Mouse (Mus musculus): Measurements from ENCODE around the gene Vkorc1l1. TPM values are rescaled to one million over a fixed set of nuclear protein-coding genes. Genes with fewer than 3 reads are reported as not detected.
"Not testable (repeated sequence)": the region's sequence is repeated elsewhere in the genome, so short reads cannot be mapped to it uniquely, and the experiment has no call there.

Vkorc1l1 gene
- 20.4 and 22.3 TPM in 2 replicates for polyA plus RNA-seq (2015; fragmentation: Nextera tagmentation; extraction: Ambion mirVana)

GRCm38 (mm10) chr5:129941495-129942045, at the start of gene Vkorc1l1:
TSS of gene Vkorc1l1 (plus strand) at chr5:129941970.
- ATAC-seq (ENCODE audit: low FRiP score, low TSS enrichment): peak; percentile 98
- Histone ChIP-seq H3K27me3 (ENCODE audit: insufficient read depth, low read length) (no peaks in the 10 kb centered on the region), H3K4me1 (ENCODE audit: insufficient read depth, low read length) (peaks cover 9% of the 10 kb centered on the region; the same call in 1 of the 2 replicates), H3K9ac (replicated peaks; ENCODE audit: low read length) (peak within 1 kb of the TSS; percentile 90), H3K27ac (ENCODE audit: low read length) (peak within 1 kb of the TSS; percentile 31), H3K9me3 (ENCODE audit: low read length) (no peaks in the 10 kb centered on the region), H3K4me3 (ENCODE audit: low read length) (peak within 1 kb of the TSS; percentile 64), H3K36me3 (ENCODE audit: insufficient read depth, low read length) (peaks cover 8% of the 10 kb centered on the region; the same call in 1 of the 2 replicates), H3K4me2 (replicated peaks; ENCODE audit: low read depth, low read length) (peak within 1 kb of the TSS; percentile 77)
- WGBS: under 1% methylated on average over 36 of the region's 59 CpGs

DNA sequence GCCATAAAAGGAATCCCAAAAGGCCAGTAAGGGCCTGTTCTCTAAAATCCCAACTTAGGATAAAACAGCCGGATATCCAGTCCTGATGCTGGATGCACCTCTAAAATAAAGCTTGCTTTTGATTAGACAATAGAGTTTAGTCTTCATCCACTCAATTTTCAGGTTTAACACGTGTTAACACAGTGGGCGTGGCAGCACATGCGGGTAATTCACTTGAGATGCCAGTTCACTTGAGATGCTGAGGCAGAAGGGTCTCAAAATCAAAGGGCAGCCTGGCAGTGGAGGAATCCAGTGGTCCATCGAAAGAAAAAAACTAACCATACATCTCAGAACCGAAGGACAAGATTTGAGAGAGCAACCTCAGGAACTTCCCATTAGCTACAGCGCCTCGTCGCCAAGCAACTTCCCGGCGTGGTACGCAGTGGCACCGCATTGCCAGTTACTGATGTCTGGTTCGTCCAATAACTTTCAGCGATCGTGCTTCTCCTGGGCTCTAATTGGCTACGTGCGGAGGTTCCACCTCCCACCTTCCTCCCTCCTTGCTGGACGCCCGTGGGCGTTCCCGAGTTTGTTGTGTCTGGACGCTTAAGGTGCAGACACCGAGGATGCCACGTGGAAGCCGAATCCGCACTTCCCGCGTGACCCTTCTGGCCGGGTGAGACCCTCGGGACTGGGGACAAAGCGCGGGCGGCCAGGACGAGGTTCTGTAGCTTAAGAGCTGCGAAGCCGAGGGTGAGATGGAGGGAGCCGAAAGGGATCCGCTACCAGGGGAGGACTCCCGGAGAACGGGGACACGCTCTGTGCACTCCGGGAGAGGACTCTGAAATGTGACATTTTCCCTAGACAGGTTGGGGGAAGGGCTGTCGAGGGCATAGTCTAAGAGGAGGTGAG, 46.3 kb upstream of the Vkorc1l1 start, which contains the start of gene Zbed5:
Gene Zbed5, plus strand, starts transcription at position 526 of the 891 bp plus-strand sequence.
- WGBS: 2% methylated on average over 44 of the region's 44 CpGs
- H3K27me3 ChIP-seq (ENCODE audit: insufficient read depth, low read length): no peaks in the 10 kb centered on the region
- ATAC-seq (ENCODE audit: low FRiP score, low TSS enrichment): peak; percentile 99

GRCm38 (mm10) chr5:129898449-129898848, 43.3 kb upstream of the Vkorc1l1 start, which contains the start of gene Phkg1:
TSS of gene Phkg1 (minus strand) at chr5:129898549.
- no peak within 1 kb of the TSS for H3K4me2 ChIP-seq (replicated peaks; ENCODE audit: low read depth, low read length)
- H3K27me3 ChIP-seq (ENCODE audit: insufficient read depth, low read length): no peaks in the 10 kb centered on the region
- no peak within 1 kb of the TSS for H3K27ac ChIP-seq (ENCODE audit: low read length)
- WGBS: 87% methylated on average over 1 of the region's 1 CpGs
- H3K9ac ChIP-seq (replicated peaks; ENCODE audit: low read length): no peak within 1 kb of the TSS
- no peaks in the 10 kb centered on the region for H3K9me3 ChIP-seq (ENCODE audit: low read length)
- no peak for ATAC-seq (ENCODE audit: low FRiP score, low TSS enrichment)
- H3K4me1 ChIP-seq (ENCODE audit: insufficient read depth, low read length): peaks cover 13% of the 10 kb centered on the region
- H3K36me3 ChIP-seq (ENCODE audit: insufficient read depth, low read length): peaks cover 8% of the 10 kb centered on the region
- H3K4me3 ChIP-seq (ENCODE audit: low read length): no peak within 1 kb of the TSS

More for the DNA sequence above, 46.3 kb upstream of the Vkorc1l1 start, which contains the start of gene Zbed5:
- H3K4me1 ChIP-seq (ENCODE audit: insufficient read depth, low read length): peaks cover 13% of the 10 kb centered on the region
- H3K9ac ChIP-seq (replicated peaks; ENCODE audit: low read length): peak within 1 kb of the TSS; percentile 72
- H3K4me3 ChIP-seq (ENCODE audit: low read length): peak within 1 kb of the TSS; percentile 82
- no peak within 1 kb of the TSS for H3K27ac ChIP-seq (ENCODE audit: low read length)
- peak within 1 kb of the TSS; percentile 66 for H3K4me2 ChIP-seq (replicated peaks; ENCODE audit: low read depth, low read length)
- no peaks in the 10 kb centered on the region for H3K36me3 ChIP-seq (ENCODE audit: insufficient read depth, low read length)
- H3K9me3 ChIP-seq (ENCODE audit: low read length): no peaks in the 10 kb centered on the region

GRCm38 (mm10) chr5:129907775-129908174, 34.0 kb upstream of the Vkorc1l1 start:
- H3K9me3 ChIP-seq (ENCODE audit: low read length): no peaks in the 10 kb centered on the region
- H3K27me3 ChIP-seq (ENCODE audit: insufficient read depth, low read length): no peaks in the 10 kb centered on the region
- H3K36me3 ChIP-seq (ENCODE audit: insufficient read depth, low read length): no peaks in the 10 kb centered on the region; the same call in 1 of the 2 replicates
- H3K4me3 ChIP-seq (ENCODE audit: low read length): peak overlapping the region; percentile 75
- no peak for ATAC-seq (ENCODE audit: low FRiP score, low TSS enrichment)
- H3K4me1 ChIP-seq (ENCODE audit: insufficient read depth, low read length): peaks cover 11% of the 10 kb centered on the region
- H3K4me2 ChIP-seq (replicated peaks; ENCODE audit: low read depth, low read length): peak overlapping the region; percentile 69
- H3K9ac ChIP-seq (replicated peaks; ENCODE audit: low read length): peak overlapping the region; percentile 86
- WGBS: 19% methylated on average over 4 of the region's 4 CpGs
- peak overlapping the region; percentile 51; the same call in 1 of the 2 replicates for H3K27ac ChIP-seq (ENCODE audit: low read length)

DNA sequence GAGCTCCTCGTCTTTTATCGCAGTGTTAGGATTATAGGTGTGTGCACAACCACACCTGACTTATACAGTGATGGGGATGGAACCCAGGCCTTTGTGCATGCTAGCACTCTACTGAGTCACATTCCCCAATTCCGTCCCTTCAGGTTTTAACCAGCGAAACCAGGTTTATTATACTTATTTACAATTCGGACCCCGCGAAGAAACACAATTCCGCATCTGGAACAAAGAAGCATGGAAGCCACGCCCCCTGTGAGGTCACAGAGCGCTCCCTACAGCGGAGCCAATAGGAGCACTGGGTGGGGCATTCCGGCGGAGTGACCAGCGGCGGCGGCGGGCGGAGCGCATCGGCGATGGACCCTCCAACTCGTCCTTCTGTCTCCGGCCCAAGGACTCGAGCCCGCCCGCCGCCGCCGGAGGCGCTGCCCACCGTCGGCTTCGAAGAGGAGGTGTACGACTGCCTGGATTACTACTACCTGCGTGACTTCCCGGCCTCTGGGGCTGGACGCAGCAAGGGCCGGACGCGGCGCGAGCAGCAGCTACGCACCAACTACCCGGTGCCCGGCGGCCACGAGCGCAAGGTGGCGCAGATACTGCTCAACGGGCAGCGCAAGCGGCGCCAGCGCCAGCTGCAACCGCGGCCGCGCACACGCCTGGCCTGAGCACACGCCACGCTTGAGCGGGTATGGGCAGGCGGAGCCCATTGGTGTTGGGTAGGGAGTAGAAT, 33.4 kb upstream of the Vkorc1l1 start, which contains the start of gene Nupr1l:
Gene Nupr1l, plus strand, starts transcription at position 299 of the 724 bp plus-strand sequence.
- ATAC-seq (ENCODE audit: low FRiP score, low TSS enrichment): peak; percentile 98
- peak within 1 kb of the TSS; percentile 86 for H3K9ac ChIP-seq (replicated peaks; ENCODE audit: low read length)
- peak within 1 kb of the TSS; percentile 97 for H3K27ac ChIP-seq (ENCODE audit: low read length)
- H3K27me3 ChIP-seq (ENCODE audit: insufficient read depth, low read length): no peaks in the 10 kb centered on the region
- no peaks in the 10 kb centered on the region for H3K9me3 ChIP-seq (ENCODE audit: low read length)
- H3K4me1 ChIP-seq (ENCODE audit: insufficient read depth, low read length): peaks cover 11% of the 10 kb centered on the region
- peak within 1 kb of the TSS; percentile 75 for H3K4me3 ChIP-seq (ENCODE audit: low read length)
- H3K36me3 ChIP-seq (ENCODE audit: insufficient read depth, low read length): no peaks in the 10 kb centered on the region
- peak within 1 kb of the TSS; percentile 69 for H3K4me2 ChIP-seq (replicated peaks; ENCODE audit: low read depth, low read length)
- under 1% methylated on average over 63 of the region's 63 CpGs for WGBS

DNA sequence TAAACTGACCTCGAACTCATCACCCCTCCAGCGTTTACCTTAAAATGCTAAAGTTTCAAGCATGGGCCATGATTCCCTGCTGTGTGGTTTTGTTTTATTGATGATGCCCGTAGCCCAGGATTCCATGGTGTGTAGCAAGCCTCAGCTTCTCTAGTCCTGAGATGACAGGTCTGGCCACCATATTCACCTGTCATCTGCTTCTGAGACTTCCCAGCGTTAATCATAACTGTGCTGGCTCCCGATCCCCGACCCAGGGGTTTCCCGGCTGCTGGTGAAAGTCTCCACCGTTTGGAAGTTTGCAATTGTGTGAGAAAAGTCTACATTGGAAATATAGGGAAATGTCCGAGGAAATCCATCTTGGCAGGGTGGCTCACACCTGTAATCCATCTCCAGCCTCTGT, 32.6 kb upstream of the Vkorc1l1 start:
- 71% methylated on average over 9 of the region's 9 CpGs for WGBS
- Histone ChIP-seq H3K9me3 (ENCODE audit: low read length) (no peaks in the 10 kb centered on the region), H3K4me3 (ENCODE audit: low read length) (peak overlapping the region; percentile 75), H3K4me1 (ENCODE audit: insufficient read depth, low read length) (peaks cover 11% of the 10 kb centered on the region), H3K27ac (ENCODE audit: low read length) (peak overlapping the region; percentile 97), H3K9ac (replicated peaks; ENCODE audit: low read length) (peak overlapping the region; percentile 86), H3K4me2 (replicated peaks; ENCODE audit: low read depth, low read length) (peak overlapping the region; percentile 69), H3K36me3 (ENCODE audit: insufficient read depth, low read length) (no peaks in the 10 kb centered on the region), H3K27me3 (ENCODE audit: insufficient read depth, low read length) (no peaks in the 10 kb centered on the region)
- ATAC-seq (ENCODE audit: low FRiP score, low TSS enrichment): no peak

- Histone ChIP-seq H3K36me3 (ENCODE audit: insufficient read depth, low read length) (no peaks in the 10 kb centered on the region), H3K4me3 (ENCODE audit: low read length) (no peak overlapping the region), H3K9me3 (ENCODE audit: low read length) (no peaks in the 10 kb centered on the region), H3K27me3 (ENCODE audit: insufficient read depth, low read length) (no peaks in the 10 kb centered on the region), H3K27ac (ENCODE audit: low read length) (no peak overlapping the region), H3K4me1 (ENCODE audit: insufficient read depth, low read length) (peaks cover 11% of the 10 kb centered on the region), H3K9ac (replicated peaks; ENCODE audit: low read length) (no peak overlapping the region), H3K4me2 (replicated peaks; ENCODE audit: low read depth, low read length) (no peak overlapping the region)
- WGBS: 78% methylated on average over 7 of the region's 7 CpGs
- ATAC-seq (ENCODE audit: low FRiP score, low TSS enrichment): no peak
These were observed 32.2 kb upstream of the Vkorc1l1 start for GRCm38 (mm10) chr5:129909591-129909990.

DNA sequence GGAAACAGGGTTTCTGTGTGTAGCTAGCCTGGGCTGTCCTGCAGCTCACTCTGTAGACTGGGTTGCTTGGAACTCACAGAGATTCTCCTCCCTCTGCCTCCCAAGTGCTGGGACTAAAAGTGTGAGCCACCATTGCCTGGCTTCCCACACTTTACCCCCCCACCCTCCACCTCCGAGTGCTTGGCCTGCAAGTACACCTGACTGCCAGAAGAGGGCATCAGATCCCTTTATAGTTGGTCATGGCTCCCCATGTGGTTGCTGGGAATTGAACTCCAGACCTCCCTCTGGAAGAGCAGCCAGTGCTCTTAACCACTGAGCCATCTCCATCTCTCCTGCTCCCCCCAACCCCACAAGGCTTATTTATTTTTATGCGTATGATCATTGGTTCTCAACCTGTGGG, 27.7 kb upstream of the Vkorc1l1 start:
- H3K27me3 ChIP-seq (ENCODE audit: insufficient read depth, low read length): no peaks in the 10 kb centered on the region
- no peak overlapping the region for H3K4me3 ChIP-seq (ENCODE audit: low read length)
- H3K4me1 ChIP-seq (ENCODE audit: insufficient read depth, low read length): peaks cover 1% of the 10 kb centered on the region
- ATAC-seq (ENCODE audit: low FRiP score, low TSS enrichment): no peak
- H3K9ac ChIP-seq (replicated peaks; ENCODE audit: low read length): no peak overlapping the region
- WGBS: 46% methylated on average over 2 of the region's 2 CpGs
- H3K9me3 ChIP-seq (ENCODE audit: low read length): no peaks in the 10 kb centered on the region
- no peak overlapping the region for H3K27ac ChIP-seq (ENCODE audit: low read length)
- no peak overlapping the region for H3K4me2 ChIP-seq (replicated peaks; ENCODE audit: low read depth, low read length)
- no peaks in the 10 kb centered on the region for H3K36me3 ChIP-seq (ENCODE audit: insufficient read depth, low read length)

- 84% methylated on average over 11 of the region's 11 CpGs for WGBS
- not testable (repeated sequence) for H3K36me3 ChIP-seq (ENCODE audit: insufficient read depth, low read length); H3K4me2 ChIP-seq (replicated peaks; ENCODE audit: low read depth, low read length); H3K9ac ChIP-seq (replicated peaks; ENCODE audit: low read length); H3K27ac ChIP-seq (ENCODE audit: low read length); H3K9me3 ChIP-seq (ENCODE audit: low read length); ATAC-seq (ENCODE audit: low FRiP score, low TSS enrichment); H3K4me1 ChIP-seq (ENCODE audit: insufficient read depth, low read length); H3K4me3 ChIP-seq (ENCODE audit: low read length); H3K27me3 ChIP-seq (ENCODE audit: insufficient read depth, low read length)
These were observed 26.3 kb upstream of the Vkorc1l1 start for GRCm38 (mm10) chr5:129915491-129915890.

Measured in kidney, embryonic 16.5 days (tissue).